Mouse (Mus musculus) CH12.LX (cell line): ENCODE data around the gene Tmem43. TPM values are rescaled to one million over a fixed set of nuclear protein-coding genes. Genes with fewer than 3 reads are reported as not detected.

Experiments used
- DNase-seq: peaks from one replicate; pipeline ENCODE4 v3.0.0-alpha.2; 2013; ENCODE audit errors: extremely low read depth
- H3K27ac ChIP-seq: 2 replicates; pipeline ENCODE4 v1.5.1; 2012; ENCODE audit warnings: low read depth, mild to moderate bottlenecking, control low read depth, moderate library complexity; ENCODE audit not compliant: insufficient read depth
- H3K27me3 ChIP-seq: replicated peaks from 2 replicates; pipeline ENCODE3; 2012; ENCODE audit warnings: inconsistent platforms
- H3K36me3 ChIP-seq, 2 experiments: replicated peaks in 1 of 2; 2 replicates each; pipeline versions ENCODE3 to v1.6.1; 2012; ENCODE audit warnings: inconsistent platforms in 1 of 2, low read length in 1 of 2, mild to moderate bottlenecking in 1 of 2, mixed read lengths in 1 of 2, moderate library complexity in 1 of 2; ENCODE audit not compliant: control insufficient read depth in 1 of 2, insufficient read depth in 1 of 2
- H3K4me1 ChIP-seq, 2 experiments: 2 replicates each; pipeline ENCODE4 v1.6.1; 2012; ENCODE audit warnings: inconsistent platforms in 1 of 2, moderate library complexity in 1 of 2; ENCODE audit not compliant: insufficient read depth in 2 of 2, control insufficient read depth in 1 of 2
- H3K4me2 ChIP-seq: 2 replicates; pipeline ENCODE4 v1.6.1; 2012; ENCODE audit warnings: low read depth, mild to moderate bottlenecking, control low read depth; ENCODE audit not compliant: poor library complexity, insufficient read depth, severe bottlenecking
- H3K4me3 ChIP-seq, 3 experiments: fragments of 150-350 bp in 1 of 3; sonication (generic) in 1 of 3; replicated peaks in 1 of 3; 2 replicates each; pipeline versions ENCODE3 to v1.5.1; 2011 to 2012; ENCODE audit warnings: low read depth in 2 of 3, low read length in 2 of 3, mild to moderate bottlenecking in 2 of 3, moderate library complexity in 2 of 3, control low read depth in 1 of 3, improper control_type of control experiment in 1 of 3, inconsistent platforms in 1 of 3, mixed read lengths in 1 of 3; ENCODE audit not compliant: poor library complexity in 1 of 3
- H3K79me2 ChIP-seq: replicated peaks from 2 replicates; pipeline ENCODE4 v1.6.1; 2012; ENCODE audit warnings: mild to moderate bottlenecking, moderate library complexity; ENCODE audit not compliant: control insufficient read depth, poor library complexity, insufficient read depth, severe bottlenecking; ENCODE audit errors: extremely low read depth
- H3K9ac ChIP-seq: 2 replicates; pipeline ENCODE4 v1.6.1; 2012; ENCODE audit warnings: low read depth, mild to moderate bottlenecking, control low read depth, moderate library complexity; ENCODE audit not compliant: insufficient read depth
- H3K9me3 ChIP-seq: replicated peaks from 2 replicates; pipeline ENCODE3; 2012; ENCODE audit warnings: low read length, inconsistent platforms, mixed read lengths
- BHLHE40 ChIP-seq: IDR thresholded peaks from 2 replicates; pipeline ENCODE4 v1.6.1; 2011; ENCODE audit warnings: mild to moderate bottlenecking, low read depth, low read length, improper control_type of control experiment
- CHD1 ChIP-seq: IDR thresholded peaks from 2 replicates; pipeline ENCODE4 v1.6.1; 2012; ENCODE audit warnings: low read depth, low read length, improper control_type of control experiment, inconsistent platforms
- CTCF ChIP-seq, 2 experiments: IDR thresholded peaks in 1 of 2; conservative IDR thresholded peaks in 1 of 2; 2 replicates each; pipeline ENCODE4 v1.5.1; 2011 to 2012; ENCODE audit warnings: low read depth in 2 of 2, low read length in 2 of 2, improper control_type of control experiment in 1 of 2, inconsistent platforms in 1 of 2, mild to moderate bottlenecking in 1 of 2, moderate library complexity in 1 of 2
- E2F4 ChIP-seq: IDR thresholded peaks from 2 replicates; pipeline ENCODE4 v1.6.1; 2011; ENCODE audit warnings: low read depth, low read length, improper control_type of control experiment; ENCODE audit not compliant: insufficient replicate concordance
- EP300 ChIP-seq: IDR thresholded peaks from 2 replicates; pipeline ENCODE4 v1.6.1; 2011; ENCODE audit warnings: low read length, improper control_type of control experiment
- JUN ChIP-seq: IDR thresholded peaks from 2 replicates; pipeline ENCODE4 v1.6.1; 2011; ENCODE audit warnings: low read depth, mild to moderate bottlenecking, low read length, improper control_type of control experiment, moderate library complexity; ENCODE audit not compliant: insufficient read depth
- JUND ChIP-seq: conservative IDR thresholded peaks from 2 replicates; pipeline ENCODE4 v1.6.1; 2011; ENCODE audit warnings: low read depth, low read length, improper control_type of control experiment
- KAT2A ChIP-seq: IDR thresholded peaks from 2 replicates; pipeline ENCODE4 v1.6.1; 2012; ENCODE audit warnings: low read length, improper control_type of control experiment, inconsistent platforms; ENCODE audit not compliant: insufficient replicate concordance
- MAX ChIP-seq: IDR thresholded peaks from 2 replicates; pipeline ENCODE4 v1.6.1; 2011; ENCODE audit warnings: low read length, improper control_type of control experiment
- MEF2A ChIP-seq: IDR thresholded peaks from 2 replicates; pipeline ENCODE4 v1.6.1; 2014; ENCODE audit warnings: low read depth, mild to moderate bottlenecking, inconsistent platforms, low read length, improper control_type of control experiment, borderline replicate concordance
- MXI1 ChIP-seq: IDR thresholded peaks from 2 replicates; pipeline ENCODE4 v1.6.1; 2011; ENCODE audit warnings: mild to moderate bottlenecking, low read depth, low read length, improper control_type of control experiment
- NELFE ChIP-seq: IDR thresholded peaks from 2 replicates; pipeline ENCODE4 v1.6.1; 2011; ENCODE audit warnings: low read depth, low read length, improper control_type of control experiment
- PAX5 ChIP-seq: IDR thresholded peaks from 2 replicates; pipeline ENCODE4 v1.6.1; 2012; ENCODE audit warnings: low read length, inconsistent platforms, mixed read lengths
- RAD21 ChIP-seq: IDR thresholded peaks from 2 replicates; pipeline ENCODE4 v1.6.1; 2011; ENCODE audit warnings: low read depth, mild to moderate bottlenecking, low read length, improper control_type of control experiment, moderate library complexity
- RCOR1 ChIP-seq: conservative IDR thresholded peaks from 2 replicates; pipeline ENCODE4 v1.6.1; 2012; ENCODE audit warnings: low read depth, mild to moderate bottlenecking, inconsistent platforms, low read length, improper control_type of control experiment
- SMC3 ChIP-seq: IDR thresholded peaks from 2 replicates; pipeline ENCODE4 v1.6.1; 2011; ENCODE audit warnings: low read depth, low read length, improper control_type of control experiment
- USF2 ChIP-seq: conservative IDR thresholded peaks from 2 replicates; pipeline ENCODE4 v1.6.1; 2011; ENCODE audit warnings: low read depth, low read length, improper control_type of control experiment
- ZKSCAN1 ChIP-seq: IDR thresholded peaks from 2 replicates; pipeline ENCODE4 v1.6.1; 2012; ENCODE audit warnings: low read depth, inconsistent platforms, low read length, improper control_type of control experiment, borderline replicate concordance
- ZMIZ1 ChIP-seq: IDR thresholded peaks from 2 replicates; pipeline ENCODE4 v1.6.1; 2012; ENCODE audit warnings: low read depth, mild to moderate bottlenecking, inconsistent platforms, low read length, improper control_type of control experiment
- ZNF384 ChIP-seq: IDR thresholded peaks from 2 replicates; pipeline ENCODE4 v1.6.1; 2012; ENCODE audit warnings: low read depth, low read length, improper control_type of control experiment, inconsistent platforms
- dilution Hi-C: fragments of 300-500 bp; cut with MboI; formaldehyde crosslinking; loops from 2 replicates; pipeline ENCODE4 v1.14.3; 2020; ENCODE audit warnings: low sequenced_read_pairs; ENCODE audit not compliant: extremely low pct_unique_long_range_greater_than_20kb, extremely low pct_ligation_motif_present
- in situ Hi-C: fragments of 300-500 bp; cut with MboI; formaldehyde crosslinking; loops from 3 replicates; pipeline ENCODE4 v1.14.3; 2019; ENCODE audit warnings: low sequenced_read_pairs, low pct_ligation_motif_present, low pct_unique_long_range_greater_than_20kb, mixed read lengths
- polyA plus RNA-seq: library from polyadenylated mRNA; unstranded; fragments of >175 nt; gene quantifications from 2 replicates; pipeline ENCODE4 v1.2.1, GENCODE M21; 2012; ENCODE audit warnings: low read depth; ENCODE audit not compliant: insufficient read length
- total RNA-seq, 2 experiments: library from RNA; depleted of rRNA; stranded (reverse); fragments of 300-350 nt in 1 of 2; fragments of >200 nt in 1 of 2; gene quantifications; 2 replicates each; pipeline ENCODE4 v1.2.3; 2012 to 2014

Gene Tmem43
- total and polyA plus RNA-seq, 3 experiments: 19.2 to 29.7 (median 25.0) TPM

- Histone ChIP-seq H3K36me3 (peaks cover 31 to 70% of the 10 kb centered on the region in 2 experiments), H3K4me1 (no peaks in the 10 kb centered on the region), H3K79me2 (no peaks in the 10 kb centered on the region), H3K27me3 (no peaks in the 10 kb centered on the region), H3K4me3 (no peak overlapping the region), H3K9ac (no peak overlapping the region), H3K9me3 (no peaks in the 10 kb centered on the region), H3K4me2 (no peak overlapping the region), H3K27ac (no peak overlapping the region)
- TF ChIP-seq CTCF (conservative IDR thresholded peaks at IDR 0.05 in 1 of 2, IDR thresholded peaks at IDR 0.05 in 1 of 2; ENCODE audit: low read depth in 2 of 2, low read length in 2 of 2) (no peak), JUN (no peak), ZNF384 (no peak), CHD1 (no peak), MAX (no peak), ZMIZ1 (no peak), E2F4 (no peak), MEF2A (no peak), USF2 (no peak), ZKSCAN1 (no peak), KAT2A (no peak), PAX5 (no peak), NELFE (no peak), RCOR1 (no peak), EP300 (no peak), BHLHE40 (no peak), MXI1 (no peak), JUND (no peak)
- dilution Hi-C loops (no loop called here), in situ Hi-C loops (loop anchor here (25.0 kb wide), 1 partner anchor 537 kb away; no protein-coding TSS in a partner anchor)
- no peak for DNase-seq
Measured at GRCm38 (mm10) chr6:91525544-91525943, 52.0 kb downstream of the Tmem43 start.

- peak; percentile 45 for DNase-seq
- no peak overlapping the region; the same call in 1 of the 2 replicates for H3K4me2 ChIP-seq
- no peak for TF ChIP-seq MEF2A
- no peak for TF ChIP-seq KAT2A
- no peak for TF ChIP-seq ZKSCAN1
- TF ChIP-seq RCOR1: no peak
- peak; percentile 74 for TF ChIP-seq RAD21
- peak; percentile 33 to 75; a peak in 3 of 4 replicates for TF ChIP-seq CTCF (conservative IDR thresholded peaks at IDR 0.05 in 1 of 2, IDR thresholded peaks at IDR 0.05 in 1 of 2; ENCODE audit: low read depth in 2 of 2, low read length in 2 of 2)
- peak; percentile 54 for TF ChIP-seq SMC3
- no peak for TF ChIP-seq NELFE
- TF ChIP-seq, all 38 proteins: peak for 3
- H3K27me3 ChIP-seq: no peaks in the 10 kb centered on the region
- no peak overlapping the region for H3K4me3 ChIP-seq
- H3K9ac ChIP-seq: no peak overlapping the region
- dilution Hi-C loops: no loop called here
- no peaks in the 10 kb centered on the region for H3K9me3 ChIP-seq
- no peak overlapping the region for H3K27ac ChIP-seq
- H3K4me1 ChIP-seq: no peaks in the 10 kb centered on the region
- H3K79me2 ChIP-seq: no peaks in the 10 kb centered on the region
- peaks cover 16 to 53% of the 10 kb centered on the region in 2 experiments for H3K36me3 ChIP-seq
- in situ Hi-C loops: loop anchor here (25.0 kb wide), 1 partner anchor 535 kb away; no protein-coding TSS in a partner anchor
Measured at GRCm38 (mm10) chr6:91527227-91527860, 53.8 kb downstream of the Tmem43 start.
